Mouse (Mus musculus): ENCODE results near the gene Klk4. TPM values are rescaled to one million over a fixed set of nuclear protein-coding genes. Genes with fewer than 3 reads are reported as not detected.
A peak's percentile ranks its signal among the peaks of the same experiment; 100 is the strongest.

Klk4 gene
- total RNA-seq, 2 experiments from 2014 or later: not detected

DNA sequence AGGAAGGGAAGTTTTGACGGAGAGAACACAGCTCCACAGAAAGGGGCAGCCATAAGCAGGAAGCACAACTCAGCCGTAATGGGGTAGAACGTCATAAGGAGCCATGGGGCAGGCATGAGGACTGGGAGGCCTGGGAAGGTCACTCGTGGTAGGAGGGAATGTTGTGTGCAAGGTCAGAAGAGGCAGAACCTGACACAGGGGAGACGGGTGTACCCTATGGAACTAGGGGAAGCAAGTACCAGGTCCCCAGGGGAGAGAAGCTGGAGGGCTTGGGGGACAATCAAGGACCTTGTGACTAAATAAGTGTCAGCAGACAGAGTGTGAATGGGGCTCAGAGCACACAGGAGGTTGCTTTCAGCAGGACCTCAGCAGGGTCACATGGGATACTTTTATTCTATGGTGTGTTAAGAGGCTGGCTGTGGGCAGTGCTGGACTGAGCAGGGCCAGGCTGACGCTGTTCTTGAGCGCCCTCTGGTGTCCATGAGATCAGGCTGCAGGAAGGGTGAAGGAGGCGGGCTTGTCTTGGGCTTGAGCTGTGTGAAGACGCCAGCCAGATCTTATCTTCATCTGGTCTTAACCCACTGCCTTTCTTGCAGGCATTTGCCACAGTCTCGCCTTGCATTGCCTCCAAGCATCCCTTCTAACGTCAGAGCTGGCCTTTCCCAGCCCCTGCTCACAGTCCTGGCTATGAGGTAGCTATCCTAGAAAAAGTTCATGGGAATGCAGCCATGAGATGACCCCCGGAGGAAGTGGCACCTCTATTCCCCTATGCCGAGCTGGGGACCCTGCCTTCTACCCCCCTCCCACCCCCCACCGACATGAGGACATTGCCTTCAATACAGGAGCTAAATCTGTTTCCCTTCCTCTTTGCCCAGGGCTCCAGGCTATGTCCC lies 38.8 kb downstream of the Klk4 start:
- DNase-seq (ENCODE audit: low spot score): peak; percentile 50

DNA sequence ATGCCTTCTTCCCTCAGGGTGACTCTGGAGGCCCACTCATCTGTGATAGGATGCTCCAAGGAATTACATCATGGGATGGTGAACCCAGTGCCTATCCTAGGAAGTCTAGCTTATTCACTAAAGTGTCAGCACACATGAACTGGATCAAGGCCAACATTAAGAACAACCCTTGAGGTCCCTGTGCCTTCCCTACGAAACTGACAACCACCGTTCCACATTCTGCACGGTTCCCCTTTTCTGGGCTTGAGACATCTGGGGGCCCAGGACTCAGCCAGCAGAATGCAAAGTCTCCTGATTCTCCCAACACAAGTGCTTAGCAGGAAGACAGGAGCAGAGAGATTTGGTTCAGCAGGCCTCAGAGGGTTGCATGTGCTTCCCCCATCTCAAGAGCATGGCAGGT lies 39.6 kb downstream of the Klk4 start:
- no peak for DNase-seq (ENCODE audit: low spot score)

DNA sequence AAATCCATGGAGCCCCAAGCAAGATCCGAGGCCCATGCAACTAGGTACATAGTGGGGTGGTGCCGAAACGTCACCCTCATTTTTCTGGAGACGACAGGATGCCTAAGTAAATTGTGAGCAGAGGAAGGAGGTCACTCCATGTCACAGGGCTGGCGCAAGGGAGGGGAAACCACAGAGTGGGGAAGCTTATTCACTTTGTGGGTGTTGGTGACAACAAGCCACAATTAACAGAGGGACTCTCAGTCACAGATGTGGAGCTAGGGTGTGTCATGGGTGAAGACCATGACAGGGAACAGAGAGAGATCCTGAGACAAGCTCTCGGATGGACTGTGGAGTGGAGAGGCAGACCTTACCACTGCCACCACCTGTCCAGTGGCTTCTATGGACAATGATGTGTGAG lies 40.1 kb downstream of the Klk4 start:
- DNase-seq (ENCODE audit: low spot score): no peak

DNA sequence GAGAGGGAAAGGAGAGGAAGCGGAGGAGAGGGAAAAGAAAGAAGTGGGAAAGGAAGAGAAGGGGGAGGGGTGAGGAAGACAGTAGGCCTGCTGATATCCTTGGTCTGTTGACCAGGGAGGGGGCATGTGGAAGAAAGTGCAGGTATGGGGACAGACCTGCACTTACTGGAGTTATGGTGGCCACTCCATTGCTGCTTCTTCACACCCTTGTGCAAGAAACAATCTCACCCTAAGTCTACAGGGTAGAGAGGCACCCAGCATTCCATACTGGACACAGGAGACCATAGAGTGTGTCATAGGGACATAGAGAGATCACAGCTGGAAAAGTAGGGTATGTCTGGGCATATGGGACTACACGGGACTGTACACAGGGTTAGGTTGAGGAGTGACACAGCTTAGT lies 41.0 kb downstream of the Klk4 start:
- no peak for DNase-seq (ENCODE audit: low spot score)

DNA sequence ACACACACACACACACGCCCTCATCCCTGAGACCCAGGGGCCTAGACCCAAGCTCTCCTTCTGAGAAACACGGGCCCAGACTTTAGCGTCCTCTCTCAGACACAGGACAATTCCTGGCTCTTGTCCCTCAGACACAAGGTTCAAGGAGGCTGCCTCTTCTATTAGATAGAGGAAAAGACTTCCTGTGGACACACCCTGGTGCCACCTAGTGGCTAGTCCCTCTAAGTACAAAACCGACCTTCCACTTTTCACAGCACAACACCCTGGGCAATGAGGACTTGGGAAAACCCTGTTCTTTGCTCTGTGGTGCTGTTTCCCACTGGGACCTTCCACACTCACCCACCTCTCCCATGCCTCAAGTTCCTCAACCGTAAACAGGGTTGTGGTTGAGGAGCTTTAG lies 45.0 kb downstream of the Klk4 start:
- DNase-seq (ENCODE audit: low spot score): no peak

DNA sequence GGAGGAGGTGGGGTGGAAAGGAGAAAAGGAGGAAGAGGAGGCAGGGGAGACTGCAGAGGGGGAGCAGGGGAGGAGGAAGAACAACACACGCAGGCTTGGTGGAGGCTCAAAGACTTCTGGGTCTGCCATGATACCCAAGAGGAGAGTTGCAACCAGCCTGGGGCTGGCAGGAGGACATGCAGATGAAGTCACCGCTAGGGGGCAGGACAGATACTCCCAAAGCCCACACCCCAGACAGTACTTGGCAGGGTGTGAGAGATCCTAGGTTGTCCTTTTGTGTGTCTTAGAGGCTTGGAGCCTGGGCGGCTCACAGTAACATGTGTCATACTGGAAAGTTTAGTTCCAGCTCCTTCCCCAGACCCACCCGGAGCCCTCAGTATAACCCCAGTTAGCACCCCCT lies 47.6 kb downstream of the Klk4 start:
- DNase-seq (ENCODE audit: low spot score): no peak

DNA sequence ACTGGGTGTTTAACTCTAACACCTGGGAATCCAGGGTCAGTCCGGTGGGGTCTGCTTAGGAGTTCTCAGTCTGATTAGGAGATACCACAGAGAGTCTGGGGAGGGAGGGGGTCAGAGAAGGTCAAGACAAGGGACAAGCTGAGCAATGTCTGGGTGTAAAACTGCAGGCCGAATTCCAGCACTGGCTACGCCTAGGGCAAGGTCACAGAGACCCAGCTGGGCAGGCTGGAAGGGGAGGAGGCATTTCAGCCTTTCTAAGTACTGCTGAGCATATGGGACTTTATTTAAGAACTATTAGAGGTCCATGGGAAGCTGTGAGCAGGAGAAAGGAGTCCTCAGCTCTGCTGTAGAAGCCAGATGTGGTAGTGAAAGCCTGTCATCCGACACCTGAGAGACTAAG lies 51.4 kb downstream of the Klk4 start:
- DNase-seq (ENCODE audit: low spot score): no peak

DNA sequence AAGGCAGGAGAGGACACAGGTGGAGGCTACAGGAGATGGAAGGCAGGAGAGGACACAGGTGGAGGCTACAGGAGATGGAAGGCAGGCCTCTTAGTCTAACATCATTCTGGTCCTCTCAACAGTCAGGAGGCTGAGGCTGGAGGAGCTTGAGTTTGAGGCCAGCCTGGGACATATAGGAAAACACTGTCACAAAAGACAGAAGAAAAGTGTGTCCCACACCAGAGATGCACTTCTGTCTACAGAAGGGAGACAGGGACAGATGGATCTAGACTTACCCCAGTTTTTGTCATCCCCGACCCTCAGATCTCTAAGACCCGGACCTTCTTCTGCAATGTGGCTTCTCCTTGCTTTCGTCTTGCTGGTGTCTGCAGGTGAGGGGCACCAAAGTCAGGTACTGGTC lies 52.5 kb downstream of the Klk4 start, which contains the start of gene Klk15:
Gene Klk15 (plus strand): TSS at position 301 of the 400 bp plus-strand sequence.
- no peak for DNase-seq (ENCODE audit: low spot score)

DNA sequence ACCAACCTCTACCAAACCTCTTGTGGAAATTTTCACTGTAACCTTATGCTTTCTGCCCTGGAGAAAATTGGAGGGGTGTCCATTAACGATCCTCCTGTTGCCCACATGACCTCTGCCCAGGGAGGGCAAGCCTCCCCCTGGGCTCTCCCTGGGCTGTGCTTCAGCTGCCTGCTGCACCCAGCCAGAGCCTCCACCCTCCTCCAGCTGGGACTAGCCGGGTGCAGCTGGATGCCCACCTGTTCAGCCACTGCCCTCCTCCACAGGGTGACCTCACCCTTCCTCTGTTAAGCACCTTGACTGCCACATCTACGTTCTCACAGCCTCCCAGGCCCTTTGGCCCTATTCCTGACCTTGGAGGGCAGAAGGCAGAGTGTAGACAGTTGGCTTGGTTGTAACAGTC lies 53.8 kb downstream of the Klk4 start:
- DNase-seq (ENCODE audit: low spot score): no peak

Other genes with a start within 250 kb of the Klk4 start
- gene Ceacam18, start 246.5 kb upstream of the Klk4 start, total RNA-seq (2021): not detected
- gene Siglece, start 221.0 kb upstream of the Klk4 start, total RNA-seq (2021): under 1 TPM; 0.16 to 0.40 TPM
- 1 to 10 TPM; 1.7 to 2.0 TPM for gene Ctu1, start 209.1 kb upstream of the Klk4 start, total RNA-seq (2021)
- not detected for gene Klk14, start 190.7 kb upstream of the Klk4 start, total RNA-seq (2021)
- gene Klk13, start 168.6 kb upstream of the Klk4 start, total RNA-seq (2021): under 1 TPM in 1 of 2 experiments, not detected in 1; 0.33 TPM
- not detected for gene Klk12, start 112.3 kb upstream of the Klk4 start, total RNA-seq (2021)
- gene Klk11, start 106.6 kb upstream of the Klk4 start, total RNA-seq (2021): under 1 TPM in 1 of 2 experiments, not detected in 1; 0.53 TPM
- gene Klk10, start 100.1 kb upstream of the Klk4 start, total RNA-seq (2021): under 1 TPM; 0.39 to 0.47 TPM
- gene Klk9, start 89.3 kb upstream of the Klk4 start, total RNA-seq (2021): not detected
- gene Klk8, start 83.6 kb upstream of the Klk4 start, total RNA-seq (2021): 1 to 10 TPM; 1.1 to 1.3 TPM
- gene Klk7, start 69.9 kb upstream of the Klk4 start, total RNA-seq (2021): not detected
- not detected for gene Klk6, start 56.7 kb upstream of the Klk4 start, total RNA-seq (2021)
- gene Klk5, start 39.2 kb upstream of the Klk4 start, total RNA-seq (2021): not detected
- gene Klk15, start 52.6 kb downstream of the Klk4 start, total RNA-seq (2021): not detected
- not detected for gene Klk1b8, start 69.5 kb downstream of the Klk4 start, total RNA-seq (2021)
- not detected for gene Klk1b1, start 85.6 kb downstream of the Klk4 start, total RNA-seq (2021)
- not detected for gene Klk1b9, start 94.9 kb downstream of the Klk4 start, total RNA-seq (2021)
- not detected for gene Klk1b11, start 114.7 kb downstream of the Klk4 start, total RNA-seq (2021)
- gene Klk1b26, start 131.0 kb downstream of the Klk4 start, total RNA-seq (2021): 1 to 10 TPM in 1 of 2 experiments, under 1 TPM in 1; 0.21 to 1.1 TPM
- not detected for gene Klk1b27, start 171.1 kb downstream of the Klk4 start, total RNA-seq (2021)
- gene Klk1b21, start 221.2 kb downstream of the Klk4 start, total RNA-seq (2021): not detected
- gene Klk1b22, start 231.5 kb downstream of the Klk4 start, total RNA-seq (2021): not detected

All from gastrocnemius, adult 18-20 months (tissue).